In genomic region chr13:109233911-109234613, GRCm38 (mm10) we compare ENCODE assay signal across 14 mouse cellular contexts.
A peak's percentile ranks its signal among the peaks of the same experiment; 100 is the strongest.
DNase-seq lines count a peak whose midpoint lies in the region; ATAC-seq lines count a peak whose summit lies in the region.
"Had no signal": no experiment of that assay in that cellular context is flagged by ENCODE, and none has a peak within 500 bp of the region (broad histone marks: within the 10 kb centered on the region; RNA-seq: fewer than 3 reads in every experiment).

No protein-coding gene starts in this region.

- no peak overlapping the region for H3K9ac ChIP-seq in forebrain, embryonic 16.5 days (replicated peaks; ENCODE audit: low read depth, low read length)
- H3K9ac ChIP-seq in forebrain, embryonic 12.5 days, result no peak overlapping the region
- H3K9ac ChIP-seq in intestine, embryonic 14.5 days (ENCODE audit: low read length), result no peak overlapping the region
- H3K9ac ChIP-seq in intestine, embryonic 16.5 days (ENCODE audit: low read depth, low read length), result no peak overlapping the region
- H3K9ac ChIP-seq: liver, embryonic 13.5 days had no signal

- no peak overlapping the region for H3K4me3 ChIP-seq in forebrain, embryonic 16.5 days (replicated peaks; ENCODE audit: low read length)
- H3K4me3 ChIP-seq in forebrain, embryonic 12.5 days (replicated peaks), result no peak overlapping the region
- no peak overlapping the region for H3K4me3 ChIP-seq in intestine, embryonic 14.5 days (ENCODE audit: low read depth, low read length)
- H3K4me3 ChIP-seq in intestine, embryonic 16.5 days (ENCODE audit: low read length), result no peak overlapping the region
- H3K4me3 ChIP-seq: liver, embryonic 13.5 days had no signal

- H3K36me3 ChIP-seq in forebrain, embryonic 16.5 days (ENCODE audit: control insufficient read depth, insufficient read depth), result no peaks in the 10 kb centered on the region
- H3K36me3 ChIP-seq in forebrain, embryonic 12.5 days (replicated peaks), result no peaks in the 10 kb centered on the region
- H3K36me3 ChIP-seq in intestine, embryonic 14.5 days (ENCODE audit: control insufficient read depth, insufficient read depth, low read length), result no peaks in the 10 kb centered on the region
- H3K36me3 ChIP-seq in intestine, embryonic 16.5 days (ENCODE audit: control insufficient read depth, insufficient read depth, low read length), result no peaks in the 10 kb centered on the region
- H3K36me3 ChIP-seq: liver, embryonic 13.5 days had no signal

- peaks cover 13% of the 10 kb centered on the region for H3K4me1 ChIP-seq in forebrain, embryonic 16.5 days (replicated peaks; ENCODE audit: control insufficient read depth, insufficient read depth, low read length)
- peaks cover 4% of the 10 kb centered on the region; the same call in 1 of the 2 replicates for H3K4me1 ChIP-seq in forebrain, embryonic 12.5 days
- H3K4me1 ChIP-seq in intestine, embryonic 14.5 days (replicated peaks; ENCODE audit: control insufficient read depth, insufficient read depth, low read length), result peaks cover 16% of the 10 kb centered on the region
- peaks cover 12% of the 10 kb centered on the region; the same call in 1 of the 2 replicates for H3K4me1 ChIP-seq in intestine, embryonic 16.5 days (ENCODE audit: control insufficient read depth, insufficient read depth, low read length)

- H3K9me3 ChIP-seq in forebrain, embryonic 16.5 days (ENCODE audit: control insufficient read depth, low read length), result no peaks in the 10 kb centered on the region
- no peaks in the 10 kb centered on the region for H3K9me3 ChIP-seq in forebrain, embryonic 12.5 days
- no peaks in the 10 kb centered on the region for H3K9me3 ChIP-seq in intestine, embryonic 14.5 days (ENCODE audit: control insufficient read depth, low read length)
- no peaks in the 10 kb centered on the region for H3K9me3 ChIP-seq in intestine, embryonic 16.5 days (ENCODE audit: control insufficient read depth, low read length)
- H3K9me3 ChIP-seq: liver, embryonic 13.5 days had no signal

- H3K4me2 ChIP-seq in forebrain, embryonic 16.5 days (ENCODE audit: low read length), result no peak overlapping the region
- no peak overlapping the region for H3K4me2 ChIP-seq in forebrain, embryonic 12.5 days
- H3K4me2 ChIP-seq in intestine, embryonic 14.5 days (ENCODE audit: low read length), result no peak overlapping the region
- H3K4me2 ChIP-seq in intestine, embryonic 16.5 days (ENCODE audit: low read depth, low read length), result no peak overlapping the region
- H3K4me2 ChIP-seq: liver, embryonic 13.5 days; midbrain, embryonic 11.5 days had no signal

- peak overlapping the region; percentile 49 for H3K27ac ChIP-seq in forebrain, embryonic 16.5 days (ENCODE audit: low read length)
- H3K27ac ChIP-seq in forebrain, embryonic 12.5 days, result no peak overlapping the region
- H3K27ac ChIP-seq in intestine, embryonic 14.5 days (ENCODE audit: low read depth), result no peak overlapping the region
- H3K27ac ChIP-seq in intestine, embryonic 16.5 days (ENCODE audit: low read length), result no peak overlapping the region
- H3K27ac ChIP-seq: liver, embryonic 13.5 days had no signal

- 47% methylated on average over 5 of the region's 5 CpGs for WGBS in forebrain, embryonic 16.5 days
- WGBS in forebrain, embryonic 12.5 days, result 65% methylated on average over 5 of the region's 5 CpGs
- 53% methylated on average over 5 of the region's 5 CpGs for WGBS in intestine, embryonic 14.5 days
- WGBS in intestine, embryonic 16.5 days, result 61% methylated on average over 5 of the region's 5 CpGs

- DNase-seq in intestine, embryonic 14.5 days (ENCODE audit: low spot score), result peak; percentile 31
- peak; percentile 36 for DNase-seq in ES-CJ7 (ENCODE audit: low read depth, low spot score)
- DNase-seq in adrenal gland, postnatal 36 days, result no peak
- no peak for DNase-seq in urinary bladder, adult 2 months (ENCODE audit: low spot score)
- DNase-seq: B cell, adult 2 months; kidney, postnatal 25 days; liver, embryonic 13.5 days; right cerebral cortex, adult 18-20 months; thymus, adult 2 months had no signal

- ATAC-seq in forebrain, embryonic 16.5 days, result peak; percentile 51
- no peak for ATAC-seq in forebrain, embryonic 12.5 days (ENCODE audit: low FRiP score)
- ATAC-seq in intestine, embryonic 14.5 days (replicated peaks; ENCODE audit: low FRiP score, low TSS enrichment, low read depth), result no peak
- ATAC-seq in intestine, embryonic 16.5 days, result no peak
- ATAC-seq in hematopoietic stem cell, adult 5-6 weeks (replicated peaks in 1 of 2; ENCODE audit: insufficient read depth in 1 of 2, low FRiP score in 2 of 2, low TSS enrichment in 1 of 2, low read depth in 1 of 2, poor library complexity in 2 of 2, severe bottlenecking in 2 of 2), result peak; percentile 20 to 24; a peak in 1 of 4 replicates

- H3K27me3 ChIP-seq in forebrain, embryonic 16.5 days (replicated peaks; ENCODE audit: control insufficient read depth, insufficient read depth, low read length), result no peaks in the 10 kb centered on the region
- no peaks in the 10 kb centered on the region for H3K27me3 ChIP-seq in forebrain, embryonic 12.5 days
- H3K27me3 ChIP-seq in intestine, embryonic 14.5 days (replicated peaks; ENCODE audit: control insufficient read depth, insufficient read depth, low read length), result no peaks in the 10 kb centered on the region
- H3K27me3 ChIP-seq in intestine, embryonic 16.5 days (replicated peaks; ENCODE audit: control insufficient read depth, insufficient read depth, low read length), result no peaks in the 10 kb centered on the region
- H3K27me3 ChIP-seq: liver, embryonic 13.5 days had no signal

Comparison
In these comparisons a context has a peak if more than half of its experiments do, and no peak if none do; other contexts are left out.
1. ATAC-seq: peak in forebrain, embryonic 16.5 days (single experiment) and hematopoietic stem cell, adult 5-6 weeks (2 of 2); none in forebrain, embryonic 12.5 days (single experiment), intestine, embryonic 14.5 days (single experiment) and intestine, embryonic 16.5 days (single experiment).
2. DNase-seq: peak in intestine, embryonic 14.5 days (single experiment) and ES-CJ7 (single experiment); none in adrenal gland, postnatal 36 days (0 of 2) and urinary bladder, adult 2 months (single experiment).